Mouse (Mus musculus) hindbrain, embryonic 16.5 days (tissue): Measurements from ENCODE around the gene Ypel5. TPM values are rescaled to one million over a fixed set of nuclear protein-coding genes. Genes with fewer than 3 reads are reported as not detected.

ENCODE experiments used
- ATAC-seq: fragments of 200-750 bp; cut with Nextera tagmentation; 2 replicates; pipeline ENCODE4 v1.8.0; 2017; ENCODE audit warnings: moderate TSS enrichment, moderate library complexity
- H3K27ac ChIP-seq: fragments of 300-500 bp; sonication (generic); 2 replicates; pipeline ENCODE4 v1.5.1; 2014; ENCODE audit warnings: low read depth, mild to moderate bottlenecking, control low read depth, low read length, moderate library complexity
- H3K27me3 ChIP-seq: fragments of 300-500 bp; sonication (generic); replicated peaks from 2 replicates; pipeline ENCODE4 v1.6.1; 2014; ENCODE audit warnings: low read length; ENCODE audit not compliant: control insufficient read depth, insufficient read depth
- H3K36me3 ChIP-seq: fragments of 300-500 bp; sonication (generic); 2 replicates; pipeline ENCODE4 v1.6.1; 2014; ENCODE audit warnings: mild to moderate bottlenecking, low read length, moderate library complexity, mixed read lengths; ENCODE audit not compliant: control insufficient read depth, insufficient read depth
- H3K4me1 ChIP-seq: fragments of 300-500 bp; sonication (generic); 2 replicates; pipeline ENCODE4 v1.6.1; 2014; ENCODE audit warnings: low read depth, low read length; ENCODE audit not compliant: control insufficient read depth, insufficient read depth
- H3K4me2 ChIP-seq: fragments of 300-500 bp; sonication (generic); 2 replicates; pipeline ENCODE4 v1.6.1; 2014; ENCODE audit warnings: mild to moderate bottlenecking, low read length, control low read depth, moderate library complexity
- H3K4me3 ChIP-seq: fragments of 300-500 bp; sonication (generic); 2 replicates; pipeline ENCODE4 v1.5.1; 2014; ENCODE audit warnings: mild to moderate bottlenecking, low read length, control low read depth, moderate library complexity
- H3K9ac ChIP-seq: fragments of 300-500 bp; sonication (generic); 2 replicates; pipeline ENCODE4 v1.6.1; 2014; ENCODE audit warnings: low read depth, mild to moderate bottlenecking, control low read depth, low read length, moderate library complexity
- H3K9me3 ChIP-seq: fragments of 300-500 bp; sonication (generic); 2 replicates; pipeline ENCODE4 v1.6.1; 2014; ENCODE audit warnings: mild to moderate bottlenecking, low read length, moderate library complexity; ENCODE audit not compliant: control insufficient read depth
- WGBS: fragments of 180-500 bp; shearing (Covaris S2); extraction: QIAGEN DNeasy Blood & Tissue Kit; methylation state at CpG from one replicate; pipeline ENCODE4 v1.1.7; 2014; 5-methylcytosine and 5-hydroxymethylcytosine counted together
- polyA plus RNA-seq: library from polyadenylated mRNA; unstranded; fragments of >200 nt; fragmentation: Nextera tagmentation; extraction: Ambion mirVana; gene quantifications from 2 replicates; pipeline ENCODE4 v1.2.1, GENCODE M21; 2015

Gene Ypel5
- polyA plus RNA-seq, 1 experiment from 2014 or later, result 108 TPM

DNA sequence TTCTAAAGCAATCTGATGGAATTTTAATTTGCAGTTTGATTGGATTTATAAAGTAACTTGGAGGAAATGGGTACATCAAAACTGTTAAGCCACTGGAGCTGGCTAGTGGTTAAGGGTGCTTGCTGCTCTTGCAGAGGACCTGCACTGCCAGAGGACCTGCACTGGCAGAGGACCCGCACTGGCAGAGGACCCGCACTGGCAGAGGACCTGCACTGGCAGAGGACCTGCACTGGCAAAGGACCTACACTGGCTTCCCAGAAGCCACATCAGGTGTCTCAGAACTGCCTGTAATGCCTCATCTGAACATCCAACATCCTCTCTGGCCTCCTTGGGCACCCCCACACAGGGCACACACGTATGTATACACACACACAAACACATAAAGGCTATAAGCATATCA is 59.3 kb downstream of the Ypel5 start:
- WGBS, result 95% methylated on average over 3 of the region's 3 CpGs
- Histone ChIP-seq H3K9ac (no peak overlapping the region), H3K4me1 (no peaks in the 10 kb centered on the region; the same call in 1 of the 2 replicates), H3K27ac (no peak overlapping the region), H3K27me3 (no peaks in the 10 kb centered on the region), H3K4me3 (no peak overlapping the region), H3K4me2 (no peak overlapping the region), H3K9me3 (no peaks in the 10 kb centered on the region), H3K36me3 (no peaks in the 10 kb centered on the region)
- ATAC-seq, result no peak

DNA sequence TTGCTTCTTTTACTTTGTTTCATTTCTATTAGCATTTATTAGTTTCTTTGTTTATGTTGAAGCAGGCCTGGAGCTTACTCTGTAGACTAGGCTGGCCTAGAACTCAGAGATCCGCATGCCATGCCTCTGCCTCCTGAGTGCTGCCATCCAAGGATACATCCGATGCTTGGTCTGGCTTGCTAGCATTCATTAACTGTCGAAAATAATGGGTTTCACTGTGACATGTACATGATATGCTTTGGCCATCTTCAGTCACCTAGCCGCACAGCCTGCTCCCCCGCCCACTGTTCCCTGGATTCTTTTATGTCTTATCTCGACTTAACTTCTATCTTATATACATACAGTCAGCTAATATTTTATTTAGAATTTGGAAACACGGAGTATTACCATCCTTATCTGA is 60.8 kb downstream of the Ypel5 start:
- no peak overlapping the region for H3K27ac ChIP-seq
- H3K4me3 ChIP-seq, result no peak overlapping the region
- 90% methylated on average over 7 of the region's 7 CpGs for WGBS

GRCm38 (mm10) chr17:72897961-72898360 is 61.7 kb downstream of the Ypel5 start:
- Histone ChIP-seq H3K27ac (no peak overlapping the region), H3K4me2 (no peak overlapping the region), H3K9me3 (no peaks in the 10 kb centered on the region), H3K4me1 (no peaks in the 10 kb centered on the region), H3K4me3 (no peak overlapping the region), H3K27me3 (no peaks in the 10 kb centered on the region), H3K36me3 (no peaks in the 10 kb centered on the region), H3K9ac (no peak overlapping the region)
- ATAC-seq, result no peak
- WGBS, result 90% methylated on average over 5 of the region's 5 CpGs

More for the DNA sequence above, 60.8 kb downstream of the Ypel5 start:
- no peaks in the 10 kb centered on the region for H3K9me3 ChIP-seq
- H3K36me3 ChIP-seq, result no peaks in the 10 kb centered on the region
- H3K4me2 ChIP-seq, result no peak overlapping the region
- H3K9ac ChIP-seq, result no peak overlapping the region
- no peaks in the 10 kb centered on the region for H3K4me1 ChIP-seq
- ATAC-seq, result no peak
- no peaks in the 10 kb centered on the region for H3K27me3 ChIP-seq

DNA sequence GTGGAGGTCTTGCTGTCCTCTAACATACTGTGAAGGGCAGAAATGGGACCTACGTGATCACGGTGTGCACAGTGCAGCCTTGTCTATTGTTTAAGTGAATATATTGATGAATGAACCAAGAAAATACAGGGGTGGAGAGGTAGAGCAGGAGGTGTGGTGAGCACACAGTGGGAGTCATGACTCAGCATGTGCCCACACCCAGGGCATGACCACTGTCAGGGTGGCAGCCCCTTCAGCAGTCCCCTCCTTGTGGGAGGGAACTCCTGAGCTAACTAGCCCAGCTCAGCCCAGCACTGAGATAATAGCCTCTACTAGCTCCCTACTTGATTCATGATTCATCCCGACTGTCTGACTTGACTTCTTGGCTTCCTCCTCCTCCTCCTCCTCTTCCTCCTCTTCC is 62.5 kb downstream of the Ypel5 start:
- Histone ChIP-seq H3K27ac (no peak overlapping the region), H3K9me3 (no peaks in the 10 kb centered on the region), H3K4me2 (no peak overlapping the region), H3K9ac (no peak overlapping the region), H3K27me3 (no peaks in the 10 kb centered on the region), H3K36me3 (no peaks in the 10 kb centered on the region), H3K4me1 (no peaks in the 10 kb centered on the region), H3K4me3 (no peak overlapping the region)
- 63% methylated on average over 3 of the region's 3 CpGs for WGBS
- no peak for ATAC-seq

Other genes starting within 250 kb of the Ypel5 start
- gene Alk, start 231.8 kb upstream of the Ypel5 start, polyA plus RNA-seq, result 4.9 and 6.4 TPM in 2 replicates
- 4.5 and 6.5 TPM in 2 replicates for gene Lbh, start 81.9 kb downstream of the Ypel5 start, polyA plus RNA-seq